Mouse (Mus musculus) midbrain, embryonic 16.5 days (tissue): ENCODE results near the gene Hoxa6. TPM values are rescaled to one million over a fixed set of nuclear protein-coding genes. Genes with fewer than 3 reads are reported as not detected.

Experiments used
- ATAC-seq: fragments of 200-750 bp; cut with Nextera tagmentation; 2 replicates; pipeline ENCODE4 v1.8.0; 2017; ENCODE audit warnings: moderate TSS enrichment
- H3K27ac ChIP-seq: fragments of 300-500 bp; sonication (generic); 2 replicates; pipeline ENCODE4 v1.5.1; 2014; ENCODE audit warnings: mild to moderate bottlenecking, low read length, mixed read lengths
- H3K27me3 ChIP-seq: fragments of 300-500 bp; sonication (generic); 2 replicates; pipeline ENCODE4 v1.6.1; 2014; ENCODE audit warnings: low read depth, low read length, mixed read lengths; ENCODE audit not compliant: control insufficient read depth, insufficient read depth
- H3K36me3 ChIP-seq: fragments of 300-500 bp; sonication (generic); 2 replicates; pipeline ENCODE4 v1.6.1; 2014; ENCODE audit warnings: mild to moderate bottlenecking, low read length, moderate library complexity, mixed read lengths; ENCODE audit not compliant: control insufficient read depth, insufficient read depth
- H3K4me1 ChIP-seq: fragments of 300-500 bp; sonication (generic); 2 replicates; pipeline ENCODE4 v1.6.1; 2014; ENCODE audit warnings: mild to moderate bottlenecking, low read length, mixed read lengths; ENCODE audit not compliant: control insufficient read depth, insufficient read depth
- H3K4me2 ChIP-seq: fragments of 300-500 bp; sonication (generic); 2 replicates; pipeline ENCODE4 v1.6.1; 2014; ENCODE audit warnings: mild to moderate bottlenecking, low read length, mixed read lengths
- H3K4me3 ChIP-seq: fragments of 300-500 bp; sonication (generic); 2 replicates; pipeline ENCODE4 v1.5.1; 2014; ENCODE audit warnings: low read depth, mild to moderate bottlenecking, low read length, moderate library complexity, mixed read lengths
- H3K9ac ChIP-seq: fragments of 300-500 bp; sonication (generic); 2 replicates; pipeline ENCODE4 v1.6.1; 2014; ENCODE audit warnings: low read depth, low read length, mixed read lengths
- H3K9me3 ChIP-seq: fragments of 300-500 bp; sonication (generic); replicated peaks from 2 replicates; pipeline ENCODE4 v1.6.1; 2014; ENCODE audit warnings: mild to moderate bottlenecking, low read length, mixed read lengths; ENCODE audit not compliant: control insufficient read depth, poor library complexity, severe bottlenecking
- WGBS: fragments of 180-500 bp; shearing (Covaris S2); extraction: QIAGEN DNeasy Blood & Tissue Kit; methylation state at CpG from one replicate; pipeline ENCODE4 v1.1.7; 2014; 5-methylcytosine and 5-hydroxymethylcytosine counted together
- polyA plus RNA-seq: library from polyadenylated mRNA; unstranded; fragments of >200 nt; fragmentation: Nextera tagmentation; extraction: Ambion mirVana; gene quantifications from 2 replicates; pipeline ENCODE4 v1.2.1, GENCODE M21; 2015

Gene Hoxa6
- polyA plus RNA-seq, 1 experiment from 2014 or later = not detected

GRCm38 (mm10) chr6:52166431-52167077, 42.0 kb downstream of the Hoxa6 start:
- WGBS = 5% methylated on average over 4 of the region's 4 CpGs
- Histone ChIP-seq H3K4me2 (no peak overlapping the region), H3K4me1 (no peaks in the 10 kb centered on the region), H3K9me3 (no peaks in the 10 kb centered on the region), H3K9ac (no peak overlapping the region), H3K27ac (no peak overlapping the region), H3K4me3 (no peak overlapping the region), H3K36me3 (no peaks in the 10 kb centered on the region), H3K27me3 (peaks cover 71% of the 10 kb centered on the region)
- ATAC-seq = no peak

- Histone ChIP-seq H3K27ac (no peak overlapping the region), H3K9me3 (no peaks in the 10 kb centered on the region), H3K27me3 (peaks cover 69% of the 10 kb centered on the region), H3K4me3 (no peak overlapping the region), H3K4me2 (no peak overlapping the region), H3K4me1 (no peaks in the 10 kb centered on the region), H3K9ac (no peak overlapping the region), H3K36me3 (no peaks in the 10 kb centered on the region)
- no peak for ATAC-seq
- WGBS = under 1% methylated on average over 28 of the region's 28 CpGs
Observed at GRCm38 (mm10) chr6:52165441-52166370, 42.8 kb downstream of the Hoxa6 start.

- H3K4me1 ChIP-seq = no peaks in the 10 kb centered on the region
- H3K9me3 ChIP-seq = no peaks in the 10 kb centered on the region
- WGBS = under 1% methylated on average over 25 of the region's 25 CpGs
- no peak for ATAC-seq
- H3K4me3 ChIP-seq = no peak within 1 kb of the TSS
- H3K27me3 ChIP-seq = peaks cover 69% of the 10 kb centered on the region
- H3K9ac ChIP-seq = no peak within 1 kb of the TSS
- no peak within 1 kb of the TSS for H3K4me2 ChIP-seq
- H3K27ac ChIP-seq = no peak within 1 kb of the TSS
- H3K36me3 ChIP-seq = no peaks in the 10 kb centered on the region
Observed at GRCm38 (mm10) chr6:52164626-52165440, 43.7 kb downstream of the Hoxa6 start, which contains the start of gene Hoxa2. Gene Hoxa2 (minus strand): TSS chr6:52164831.

GRCm38 (mm10) chr6:52164051-52164625, 44.4 kb downstream of the Hoxa6 start:
- 0% methylated on average over 39 of the region's 39 CpGs for WGBS
- H3K4me3 ChIP-seq = no peak overlapping the region
- peaks cover 72% of the 10 kb centered on the region for H3K27me3 ChIP-seq
- ATAC-seq = no peak
- H3K9ac ChIP-seq = no peak overlapping the region
- no peak overlapping the region for H3K27ac ChIP-seq
- no peaks in the 10 kb centered on the region for H3K9me3 ChIP-seq
- no peaks in the 10 kb centered on the region for H3K4me1 ChIP-seq
- no peak overlapping the region for H3K4me2 ChIP-seq
- no peaks in the 10 kb centered on the region for H3K36me3 ChIP-seq

GRCm38 (mm10) chr6:52163366-52164031, 45.0 kb downstream of the Hoxa6 start:
- no peak for ATAC-seq
- Histone ChIP-seq H3K4me2 (no peak overlapping the region), H3K27me3 (peaks cover 77% of the 10 kb centered on the region), H3K36me3 (no peaks in the 10 kb centered on the region), H3K9ac (no peak overlapping the region), H3K27ac (no peak overlapping the region), H3K9me3 (no peaks in the 10 kb centered on the region), H3K4me3 (no peak overlapping the region), H3K4me1 (peaks cover 5% of the 10 kb centered on the region)
- WGBS = under 1% methylated on average over 17 of the region's 17 CpGs

GRCm38 (mm10) chr6:52162611-52163365, 45.7 kb downstream of the Hoxa6 start:
- peaks cover 80% of the 10 kb centered on the region for H3K27me3 ChIP-seq
- no peak overlapping the region for H3K27ac ChIP-seq
- ATAC-seq = no peak
- H3K4me1 ChIP-seq = peaks cover 10% of the 10 kb centered on the region
- no peak overlapping the region for H3K4me2 ChIP-seq
- no peaks in the 10 kb centered on the region for H3K9me3 ChIP-seq
- H3K4me3 ChIP-seq = no peak overlapping the region
- H3K9ac ChIP-seq = no peak overlapping the region
- H3K36me3 ChIP-seq = no peaks in the 10 kb centered on the region
- under 1% methylated on average over 14 of the region's 14 CpGs for WGBS

- ATAC-seq = no peak
- Histone ChIP-seq H3K27me3 (peaks cover 84% of the 10 kb centered on the region), H3K9me3 (no peaks in the 10 kb centered on the region), H3K36me3 (no peaks in the 10 kb centered on the region), H3K27ac (no peak overlapping the region), H3K4me1 (peaks cover 10% of the 10 kb centered on the region), H3K4me3 (no peak overlapping the region), H3K4me2 (no peak overlapping the region), H3K9ac (no peak overlapping the region)
- WGBS = 0% methylated on average over 1 of the region's 1 CpGs
Observed at GRCm38 (mm10) chr6:52162093-52162380, 46.5 kb downstream of the Hoxa6 start.
